Mouse (Mus musculus): ENCODE results near the gene Armc12. TPM values are rescaled to one million over a fixed set of nuclear protein-coding genes. Genes with fewer than 3 reads are reported as not detected.

Gene Armc12
- polyA plus RNA-seq, 1 experiment from 2014 or later: not detected

- Histone ChIP-seq H3K9ac (no peak overlapping the region), H3K36me3 (replicated peaks; ENCODE audit: control insufficient read depth, insufficient read depth) (peaks cover 69% of the 10 kb centered on the region), H3K27ac (no peak overlapping the region), H3K4me3 (replicated peaks; ENCODE audit: low read length) (no peak overlapping the region), H3K4me1 (replicated peaks; ENCODE audit: control insufficient read depth, insufficient read depth, low read length) (no peaks in the 10 kb centered on the region), H3K9me3 (ENCODE audit: control insufficient read depth, low read length) (no peaks in the 10 kb centered on the region), H3K4me2 (replicated peaks) (no peak overlapping the region), H3K27me3 (ENCODE audit: control insufficient read depth, insufficient read depth, low read length) (no peaks in the 10 kb centered on the region)
- 94% methylated on average over 2 of the region's 2 CpGs for WGBS
- DNase-seq (ENCODE audit: low spot score) (no peak), ATAC-seq (ENCODE audit: low FRiP score) (no peak)
These were observed 58.0 kb downstream of the Armc12 start for GRCm38 (mm10) chr17:28588591-28588990.

Small RNA genes lying within 50 kb of the gene (microRNA-seq; reads per million reads assigned to microRNA genes)
- not detected for gene Gm25195
- gene Mir6969: not detected

Other genes with a start within 250 kb of the Armc12 start
- gene Fance, start 217.3 kb upstream of the Armc12 start, polyA plus RNA-seq (2014; fragmentation: Nextera tagmentation; extraction: Ambion mirVana): 22.0 and 22.6 TPM in 2 replicates
- gene Rpl10a, start 202.3 kb upstream of the Armc12 start, polyA plus RNA-seq (2014; fragmentation: Nextera tagmentation; extraction: Ambion mirVana): 370 and 441 TPM in 2 replicates
- gene Tead3, start 180.0 kb upstream of the Armc12 start, polyA plus RNA-seq (2014; fragmentation: Nextera tagmentation; extraction: Ambion mirVana): 1.3 and 1.4 TPM in 2 replicates
- 1.2 and 1.7 TPM in 2 replicates for gene Tulp1, start 165.6 kb upstream of the Armc12 start, polyA plus RNA-seq (2014; fragmentation: Nextera tagmentation; extraction: Ambion mirVana)
- 8.2 and 9.8 TPM in 2 replicates for gene Fkbp5, start 13.3 kb upstream of the Armc12 start, polyA plus RNA-seq (2014; fragmentation: Nextera tagmentation; extraction: Ambion mirVana)
- not detected in 2 replicates for gene Clpsl2, start 18.6 kb downstream of the Armc12 start, polyA plus RNA-seq (2014; fragmentation: Nextera tagmentation; extraction: Ambion mirVana)
- gene Clps, start 30.0 kb downstream of the Armc12 start, polyA plus RNA-seq (2014; fragmentation: Nextera tagmentation; extraction: Ambion mirVana): not detected in 2 replicates
- gene Lhfpl5, start 44.8 kb downstream of the Armc12 start, polyA plus RNA-seq (2014; fragmentation: Nextera tagmentation; extraction: Ambion mirVana): 13.5 and 13.7 TPM in 2 replicates
- gene Srpk1, start 91.9 kb downstream of the Armc12 start, polyA plus RNA-seq (2014; fragmentation: Nextera tagmentation; extraction: Ambion mirVana): 110 TPM in 2 replicates
- gene Slc26a8, start 159.4 kb downstream of the Armc12 start, polyA plus RNA-seq (2014; fragmentation: Nextera tagmentation; extraction: Ambion mirVana): 1.8 and 2.3 TPM in 2 replicates
- 34.1 and 36.5 TPM in 2 replicates for gene Mapk14, start 160.5 kb downstream of the Armc12 start, polyA plus RNA-seq (2014; fragmentation: Nextera tagmentation; extraction: Ambion mirVana)
- 0.98 and 2.0 TPM in 2 replicates for gene AC170998.1, start 195.3 kb downstream of the Armc12 start, polyA plus RNA-seq (2014; fragmentation: Nextera tagmentation; extraction: Ambion mirVana)
- gene Mapk13, start 238.5 kb downstream of the Armc12 start, polyA plus RNA-seq (2014; fragmentation: Nextera tagmentation; extraction: Ambion mirVana): 0.56 and 1.6 TPM in 2 replicates

Data from hindbrain, embryonic 14.5 days (tissue).